ENCODE assay signal across 8 mouse cellular contexts in genomic region chr14:25701986-25702385, GRCm38 (mm10). TPM values are rescaled to one million over a fixed set of nuclear protein-coding genes. Genes with fewer than 3 reads are reported as not detected.
DNase-seq lines count a peak whose midpoint lies in the region; ATAC-seq and TF ChIP-seq lines count a peak whose summit lies in the region.

No protein-coding gene starts in this region.

- peak; percentile 71; the same call in 1 of the 2 replicates for ATAC-seq in megakaryocyte-erythroid progenitor cell, adult 5-6 weeks (replicated peaks; ENCODE audit: low FRiP score, low TSS enrichment, poor library complexity, severe bottlenecking)

- 0 out of 2 replicates have a peak, but pooled peaks have one; percentile 7 for TF ChIP-seq CTCF in lung, adult 2 months (IDR thresholded peaks at IDR 0.05; ENCODE audit: insufficient read depth, low read length)

- TF ChIP-seq POLR2A in lung, adult 2 months (IDR thresholded peaks at IDR 0.05; ENCODE audit: borderline replicate concordance, extremely low read depth, low read depth, low read length), result no peak

- H3K4me1 ChIP-seq in lung, adult 2 months (ENCODE audit: control insufficient read depth, insufficient read depth, low read length), result no peaks in the 10 kb centered on the region

- H3K4me3 ChIP-seq in lung, adult 2 months (replicated peaks; ENCODE audit: extremely low read depth, low read depth, low read length), result no peak overlapping the region

- peak; percentile 52 to 58 for DNase-seq in cerebellum, postnatal 14 days
- DNase-seq in cerebellum, adult 18-20 months, result no peak
- no peak for DNase-seq in lung, adult 2 months
- no peak for DNase-seq in lung, postnatal 14 days
- DNase-seq in embryo, embryonic 11 days, result peak; percentile 74
- no peak for DNase-seq in gastrocnemius, adult 8-10 months (ENCODE audit: low spot score in 2 of 2)
- DNase-seq in gastrocnemius, postnatal 4 days (ENCODE audit: low spot score in 2 of 2), result no peak

RNA-seq across cellular contexts. Expression of gene Ppif, which starts 8.0 kb away (rescaled TPM):
- polyA plus RNA-seq in lung, adult 2 months (2012; rRNA removed), result 28.9 and 32.4 TPM in 2 replicates
- 142 and 159 TPM in 2 replicates for total RNA-seq in megakaryocyte-erythroid progenitor cell, adult 5-6 weeks (2014; fragmentation: Nextera tagmentation)
- total RNA-seq in megakaryocyte-erythroid progenitor cell, adult 5-6 weeks (2017), result 42.9 and 55.8 TPM in 2 replicates
- total RNA-seq in gastrocnemius, adult 8-10 months (2022), result 10 to 100 TPM; 22.9 to 29.3 (median 28.8) TPM
- 10 to 100 TPM; 27.0 to 31.5 TPM for total RNA-seq in gastrocnemius, postnatal 4 days (2021)

Comparison
In these comparisons a context has a peak if more than half of its experiments do, and no peak if none do; other contexts are left out.
1. DNase-seq: peak in cerebellum, postnatal 14 days (2 of 2) and embryo, embryonic 11 days (single experiment); none in cerebellum, adult 18-20 months (0 of 2), lung, adult 2 months (single experiment), lung, postnatal 14 days (single experiment), gastrocnemius, adult 8-10 months (0 of 2) and gastrocnemius, postnatal 4 days (0 of 2).